Mouse (Mus musculus) layer of hippocampus, adult 11-12 months (tissue): ENCODE data around the gene Soat1.
"Not testable (repeated sequence)": the region's sequence is repeated elsewhere in the genome, so short reads cannot be mapped to it uniquely, and the experiment has no call there.

Source experiments
- DNase-seq: peaks from one replicate; pipeline ENCODE4 v3.0.0; 2022; ENCODE audit warnings: low spot score

Gene Soat1

DNA sequence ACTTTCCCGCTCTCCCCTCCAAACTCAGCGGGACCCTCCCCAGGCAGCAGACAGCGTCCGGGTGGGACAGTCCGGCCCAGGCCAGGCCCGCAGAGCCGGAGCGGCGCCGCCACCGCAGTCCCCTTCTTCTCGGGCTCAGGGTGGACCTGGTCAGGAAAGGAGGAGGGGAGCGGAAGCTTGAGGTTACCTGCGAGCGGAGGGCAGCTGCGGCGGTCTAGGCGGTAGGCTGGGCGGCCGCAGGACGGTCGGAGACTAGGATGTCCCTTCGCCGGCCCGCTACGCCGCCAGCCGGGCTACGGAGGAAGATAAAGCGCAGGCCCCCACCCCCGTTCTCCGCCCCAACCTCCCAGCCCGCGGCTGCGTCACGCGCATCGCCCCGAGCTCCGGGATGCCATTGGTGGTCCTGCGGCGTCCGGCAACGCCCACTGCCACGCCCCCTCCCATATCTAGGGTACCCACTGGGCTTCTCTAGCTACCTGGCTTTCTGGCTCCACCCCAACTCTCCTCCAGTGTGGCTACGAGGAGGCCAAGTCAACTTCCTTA is at the start of gene Soat1:
Soat1 (minus strand) TSS at position 371 of the 543 bp plus-strand sequence.
- peak; percentile 86 for DNase-seq

GRCm38 (mm10) chr1:156523842-156524241 is 49.7 kb upstream of the Soat1 start, which contains the start of gene Gm10031:
Gm10031 (plus strand) TSS chr1:156524012.
- not testable (repeated sequence) for DNase-seq

DNA sequence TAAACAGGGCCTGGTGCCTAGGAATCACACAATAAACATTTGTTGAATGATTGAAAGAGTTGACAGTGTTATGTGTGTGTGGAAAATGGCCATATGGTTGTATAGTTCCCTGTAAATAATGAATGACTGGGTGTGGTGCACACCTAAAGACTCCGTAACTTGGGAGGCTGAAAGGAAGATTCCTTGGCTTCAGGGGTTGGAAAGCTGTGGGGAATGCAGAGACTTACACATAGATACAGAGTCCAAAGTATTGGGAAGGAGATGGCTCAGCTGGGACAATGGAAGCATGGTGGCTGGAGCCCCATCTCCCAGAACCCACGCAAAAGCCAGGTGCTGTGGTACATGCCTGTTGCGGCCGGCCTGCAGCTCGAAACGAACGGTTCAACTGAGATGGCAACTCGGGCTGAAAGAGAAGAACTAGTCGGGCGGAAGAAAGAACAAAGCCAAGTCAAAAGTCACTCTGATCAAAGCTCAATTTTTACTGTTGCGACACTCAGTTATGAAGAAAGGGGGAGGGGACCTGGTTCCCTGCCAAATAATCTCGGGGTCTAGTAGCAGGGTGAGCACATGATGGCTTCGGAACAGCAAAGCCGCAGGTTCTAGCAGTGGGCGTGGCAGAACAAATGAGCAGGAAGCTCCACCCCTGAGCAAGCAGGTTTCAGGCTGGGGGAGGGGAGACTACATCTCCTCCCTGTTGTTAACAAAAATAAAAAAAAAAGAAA is 47.8 kb upstream of the Soat1 start:
- no peak for DNase-seq

DNA sequence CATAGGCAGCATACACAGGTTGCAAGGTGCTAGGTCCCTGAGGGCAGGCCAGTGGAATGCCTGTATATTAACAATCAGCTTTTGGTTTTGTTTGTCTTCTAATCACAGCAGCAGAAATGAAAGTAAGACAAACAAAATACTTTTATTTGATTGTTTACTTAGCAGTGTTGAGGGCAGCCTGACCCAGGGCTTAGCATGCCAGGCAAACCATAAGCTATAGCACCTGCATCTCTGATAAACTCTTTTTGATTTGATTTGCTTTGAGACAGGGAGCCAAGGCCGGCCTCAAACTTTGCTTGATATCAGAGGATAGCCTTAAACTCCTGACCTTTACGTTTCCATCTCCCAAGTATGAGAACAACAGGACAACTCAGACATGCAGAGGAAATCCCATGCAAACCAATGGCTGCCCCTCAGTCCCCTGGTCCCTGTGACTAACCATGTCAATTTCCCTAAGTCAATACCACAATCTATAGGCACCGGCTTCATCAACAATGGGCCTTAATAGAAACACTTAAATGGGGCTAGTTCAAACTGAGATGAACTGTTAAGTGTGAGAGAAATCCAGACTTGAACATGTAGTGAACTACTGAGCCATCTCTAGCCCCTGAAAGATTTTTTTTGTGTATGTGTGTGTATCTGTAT is 46.1 kb upstream of the Soat1 start:
- no peak for DNase-seq

- DNase-seq: no peak
Measured at GRCm38 (mm10) chr1:156507753-156508152, 33.6 kb upstream of the Soat1 start.

DNA sequence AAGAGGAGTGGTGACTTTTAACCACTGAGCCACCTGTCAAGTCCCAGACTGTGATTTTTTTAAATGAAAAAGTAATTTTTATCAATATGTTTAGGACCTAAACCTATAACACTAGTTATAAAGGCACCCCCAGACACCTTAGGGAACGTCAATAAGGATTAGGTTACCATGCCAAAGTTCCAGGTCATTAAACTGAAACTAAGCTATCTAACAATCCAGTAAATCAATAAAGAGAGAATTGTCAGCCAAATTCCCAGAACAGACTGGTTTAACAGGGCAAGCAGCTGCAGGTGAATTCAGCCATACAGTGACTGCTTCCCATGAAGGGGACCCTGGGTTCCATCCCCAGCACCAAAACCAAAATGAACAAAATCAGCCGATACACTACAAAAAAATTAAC is 31.8 kb upstream of the Soat1 start:
- no peak for DNase-seq

- DNase-seq: no peak
Measured at GRCm38 (mm10) chr1:156504945-156505523, 30.9 kb upstream of the Soat1 start.

GRCm38 (mm10) chr1:156496910-156497309 is 22.8 kb upstream of the Soat1 start:
- no peak for DNase-seq

GRCm38 (mm10) chr1:156495025-156495424 is 20.9 kb upstream of the Soat1 start:
- no peak for DNase-seq

GRCm38 (mm10) chr1:156491226-156491796 is 17.2 kb upstream of the Soat1 start:
- no peak for DNase-seq

DNA sequence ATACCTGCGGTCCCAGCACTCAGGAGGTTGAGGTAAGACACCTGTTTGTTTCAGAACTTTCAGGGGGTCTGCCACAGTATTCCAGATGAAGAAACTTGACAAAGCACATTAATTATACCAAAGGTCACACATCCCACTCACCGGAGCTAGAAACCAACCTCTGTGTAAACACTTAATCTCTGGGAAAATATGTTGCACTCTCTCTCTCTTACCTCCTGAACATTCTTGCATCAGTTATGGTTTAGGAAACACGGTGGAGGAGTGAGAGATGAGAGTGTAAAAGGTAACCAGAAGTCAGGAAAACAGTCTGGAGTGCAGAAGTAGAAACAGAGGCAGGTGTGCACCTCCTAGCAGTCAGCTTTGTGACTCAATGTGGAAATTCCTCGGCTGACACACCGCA is 13.9 kb upstream of the Soat1 start:
- no peak for DNase-seq

- DNase-seq: no peak
Measured at GRCm38 (mm10) chr1:156487498-156487897, 13.4 kb upstream of the Soat1 start.

DNA sequence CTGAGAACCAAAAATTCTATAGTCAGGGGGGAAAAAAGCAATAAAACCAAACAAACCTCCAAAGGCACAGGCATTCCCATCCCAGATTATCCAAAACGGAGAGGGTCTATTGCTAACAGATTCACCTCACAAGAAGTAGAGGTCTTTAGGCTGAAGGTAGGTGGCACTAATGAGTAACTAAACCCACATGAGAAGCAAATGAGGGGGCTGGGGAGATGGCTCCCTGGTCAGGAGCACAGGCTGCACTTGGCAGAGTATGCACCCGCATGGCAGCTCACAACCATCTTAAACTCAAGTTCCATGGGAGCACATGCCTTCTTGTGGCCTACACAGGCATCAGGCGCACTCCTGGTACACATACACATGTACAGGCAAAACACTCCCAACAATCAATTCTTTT is 7.7 kb upstream of the Soat1 start:
- no peak for DNase-seq

- DNase-seq: no peak
Measured at GRCm38 (mm10) chr1:156476535-156476934, 2.4 kb upstream of the Soat1 start.

GRCm38 (mm10) chr1:156476016-156476415 is 1.9 kb upstream of the Soat1 start:
- DNase-seq: no peak

GRCm38 (mm10) chr1:156474854-156475253 is 723 bp upstream of the Soat1 start:
- DNase-seq: no peak

GRCm38 (mm10) chr1:156473003-156473402 is 1.1 kb downstream of the Soat1 start:
- no peak for DNase-seq

GRCm38 (mm10) chr1:156471955-156472354 is 2.2 kb downstream of the Soat1 start:
- DNase-seq: no peak

GRCm38 (mm10) chr1:156471071-156471470 is 3.1 kb downstream of the Soat1 start:
- DNase-seq: no peak

DNA sequence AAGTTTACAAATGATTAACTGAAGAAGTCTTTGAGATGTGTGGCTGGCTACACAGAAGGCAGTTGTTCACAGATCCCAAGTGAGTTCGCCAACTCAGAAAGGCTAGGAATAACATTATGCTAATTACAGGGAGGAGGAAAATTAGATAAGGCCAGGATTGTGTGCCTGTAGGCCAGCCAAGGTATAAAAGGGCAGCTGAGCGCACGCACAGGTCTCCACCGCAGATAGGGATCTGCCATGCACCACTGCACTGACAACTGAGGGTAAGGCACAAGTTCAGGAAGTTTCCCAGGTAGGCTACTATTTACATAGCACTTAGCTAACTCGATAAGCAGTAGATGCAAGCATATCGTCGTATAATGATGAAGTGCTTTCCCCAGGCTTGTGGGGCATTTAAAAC is 3.6 kb downstream of the Soat1 start:
- no peak for DNase-seq

DNA sequence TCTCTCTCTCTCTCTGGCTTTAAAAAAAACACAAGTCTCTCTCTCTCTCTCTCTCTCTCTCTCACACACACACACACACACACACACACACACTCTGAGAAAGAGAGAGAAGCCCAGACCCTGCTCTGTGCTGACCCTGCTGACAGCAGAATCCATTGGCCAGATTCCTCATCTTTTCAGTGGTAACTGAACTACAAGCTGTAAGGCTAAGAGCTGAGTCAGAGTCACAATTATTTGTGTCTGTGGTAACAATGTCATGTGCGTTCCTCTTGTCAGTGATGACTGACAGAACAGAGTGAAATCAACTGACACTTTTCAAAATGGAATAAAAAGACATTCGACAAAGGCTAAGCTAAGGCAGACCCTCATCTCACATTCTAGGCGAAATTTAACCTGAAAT is 5.6 kb downstream of the Soat1 start:
- no peak for DNase-seq

DNA sequence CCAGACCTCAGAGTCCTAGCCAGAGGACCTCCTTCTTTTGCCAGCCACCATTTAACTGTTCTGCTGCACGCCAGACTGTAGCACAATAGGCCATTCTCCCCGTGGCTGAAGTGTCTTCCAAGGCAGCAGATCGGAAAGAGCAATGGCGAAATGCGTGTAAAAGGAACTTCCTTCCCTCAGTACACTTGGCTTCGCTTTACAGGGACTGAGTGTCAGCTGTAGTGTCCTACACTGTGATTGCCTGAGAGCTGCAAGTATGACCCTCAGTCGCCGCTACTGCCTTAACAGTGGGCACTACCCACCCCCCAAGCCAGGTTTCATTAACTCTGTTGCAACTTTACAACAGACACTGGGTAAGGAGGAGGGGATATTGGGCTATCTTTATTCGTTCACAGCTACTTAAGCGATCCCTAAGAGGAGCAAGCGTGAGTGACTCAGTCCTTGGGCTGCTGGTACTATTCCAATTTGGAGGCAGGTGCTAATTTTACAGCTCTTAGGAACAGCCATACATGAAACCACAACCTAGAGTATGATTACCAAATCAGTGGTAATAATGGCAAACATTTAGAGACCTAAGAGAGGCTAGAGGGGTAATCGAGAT is 6.4 kb downstream of the Soat1 start:
- no peak for DNase-seq
